Mouse (Mus musculus) forebrain, embryonic 15.5 days (tissue): ENCODE data around the gene Nbr1. TPM values are rescaled to one million over a fixed set of nuclear protein-coding genes. Genes with fewer than 3 reads are reported as not detected.

ENCODE experiments used
- ATAC-seq: fragments of 200-750 bp; cut with Nextera tagmentation; replicated peaks from 2 replicates; pipeline ENCODE4 v1.8.0; 2017; ENCODE audit warnings: mild to moderate bottlenecking, moderate TSS enrichment, moderate library complexity
- H3K27ac ChIP-seq: fragments of 300-500 bp; sonication (generic); replicated peaks from 2 replicates; pipeline ENCODE4 v1.5.1; 2015; ENCODE audit warnings: mild to moderate bottlenecking, inconsistent platforms
- H3K27me3 ChIP-seq: fragments of 300-500 bp; sonication (generic); 2 replicates; pipeline ENCODE4 v1.6.1; 2015; ENCODE audit warnings: inconsistent platforms
- H3K36me3 ChIP-seq: fragments of 300-500 bp; sonication (generic); 2 replicates; pipeline ENCODE4 v1.6.1; 2015; ENCODE audit warnings: mild to moderate bottlenecking, inconsistent platforms
- H3K4me1 ChIP-seq: fragments of 300-500 bp; sonication (generic); 2 replicates; pipeline ENCODE4 v1.6.1; 2015; ENCODE audit warnings: inconsistent platforms
- H3K4me2 ChIP-seq: fragments of 300-500 bp; sonication (generic); replicated peaks from 2 replicates; pipeline ENCODE4 v1.6.1; 2015; ENCODE audit warnings: mild to moderate bottlenecking, inconsistent platforms
- H3K4me3 ChIP-seq: fragments of 300-500 bp; sonication (generic); 2 replicates; pipeline ENCODE4 v1.5.1; 2015; ENCODE audit warnings: mild to moderate bottlenecking, inconsistent platforms
- H3K9ac ChIP-seq: fragments of 300-500 bp; sonication (generic); replicated peaks from 2 replicates; pipeline ENCODE4 v1.6.1; 2015; ENCODE audit warnings: mild to moderate bottlenecking, inconsistent platforms
- H3K9me3 ChIP-seq: fragments of 300-500 bp; sonication (generic); 2 replicates; pipeline ENCODE4 v1.6.1; 2016; ENCODE audit warnings: inconsistent platforms
- WGBS: fragments of 180-500 bp; shearing (Covaris S2); methylation state at CpG from one replicate; pipeline ENCODE4 v1.1.7; 2015; ENCODE audit warnings: mixed read lengths; 5-methylcytosine and 5-hydroxymethylcytosine counted together
- polyA plus RNA-seq: library from polyadenylated mRNA; unstranded; fragments of >200 nt; fragmentation: Nextera tagmentation; extraction: Ambion mirVana; gene quantifications from 2 replicates; pipeline ENCODE4 v1.2.1, GENCODE M21; 2015

Nbr1 gene
- 116 and 130 TPM in 2 replicates for polyA plus RNA-seq

- peaks cover 41% of the 10 kb centered on the region for H3K4me1 ChIP-seq
- peak within 1 kb of the TSS; percentile 65 for H3K4me2 ChIP-seq
- ATAC-seq = peak; percentile 81
- peak within 1 kb of the TSS; percentile 84 for H3K4me3 ChIP-seq
- no peaks in the 10 kb centered on the region for H3K9me3 ChIP-seq
- peak within 1 kb of the TSS; percentile 73 for H3K9ac ChIP-seq
- WGBS = under 1% methylated on average over 43 of the region's 43 CpGs
- no peaks in the 10 kb centered on the region for H3K27me3 ChIP-seq
- 0 out of 2 replicates have a peak, but pooled peaks cover 4% of the 10 kb centered on the region for H3K36me3 ChIP-seq
- H3K27ac ChIP-seq = peak within 1 kb of the TSS; percentile 98
Measured at GRCm38 (mm10) chr11:101551751-101552475, at the start of gene Nbr1, which contains the start of gene Brca1. TSS of gene Nbr1 (plus strand) at chr11:101552149. TSS of gene Brca1 (minus strand) at chr11:101551955.

GRCm38 (mm10) chr11:101506269-101506780 is 45.6 kb upstream of the Nbr1 start:
- Histone ChIP-seq H3K4me1 (no peaks in the 10 kb centered on the region), H3K4me2 (no peak overlapping the region), H3K27ac (peak overlapping the region; percentile 53), H3K9ac (no peak overlapping the region), H3K36me3 (peaks cover 2% of the 10 kb centered on the region; the same call in 1 of the 2 replicates), H3K9me3 (no peaks in the 10 kb centered on the region), H3K4me3 (no peak overlapping the region), H3K27me3 (no peaks in the 10 kb centered on the region)
- 55% methylated on average over 5 of the region's 5 CpGs for WGBS
- ATAC-seq = 0 out of 2 replicates have a peak, but pooled peaks have one; percentile 64

GRCm38 (mm10) chr11:101507090-101507489 is 44.9 kb upstream of the Nbr1 start:
- no peak overlapping the region for H3K4me2 ChIP-seq
- no peaks in the 10 kb centered on the region for H3K27me3 ChIP-seq
- no peak overlapping the region for H3K9ac ChIP-seq
- H3K27ac ChIP-seq = peak overlapping the region; percentile 53
- no peak for ATAC-seq
- WGBS = 92% methylated on average over 7 of the region's 7 CpGs
- H3K4me1 ChIP-seq = no peaks in the 10 kb centered on the region
- peaks cover 3% of the 10 kb centered on the region; the same call in 1 of the 2 replicates for H3K36me3 ChIP-seq
- H3K9me3 ChIP-seq = no peaks in the 10 kb centered on the region
- no peak overlapping the region for H3K4me3 ChIP-seq

- no peak overlapping the region for H3K9ac ChIP-seq
- H3K4me2 ChIP-seq = no peak overlapping the region
- H3K4me1 ChIP-seq = no peaks in the 10 kb centered on the region
- no peak for ATAC-seq
- peaks cover 2% of the 10 kb centered on the region; the same call in 1 of the 2 replicates for H3K36me3 ChIP-seq
- no peak overlapping the region for H3K4me3 ChIP-seq
- no peak overlapping the region for H3K27ac ChIP-seq
- H3K9me3 ChIP-seq = no peaks in the 10 kb centered on the region
- no peaks in the 10 kb centered on the region for H3K27me3 ChIP-seq
- 75% methylated on average over 5 of the region's 5 CpGs for WGBS
Measured at GRCm38 (mm10) chr11:101518937-101519336, 33.0 kb upstream of the Nbr1 start.

- Histone ChIP-seq H3K4me2 (no peak overlapping the region), H3K27me3 (no peaks in the 10 kb centered on the region), H3K4me3 (no peak overlapping the region), H3K9ac (no peak overlapping the region), H3K4me1 (no peaks in the 10 kb centered on the region; the same call in 1 of the 2 replicates), H3K27ac (no peak overlapping the region), H3K9me3 (no peaks in the 10 kb centered on the region), H3K36me3 (no peaks in the 10 kb centered on the region)
- ATAC-seq = no peak
- 89% methylated on average over 6 of the region's 6 CpGs for WGBS
Measured at GRCm38 (mm10) chr11:101519364-101519763, 32.6 kb upstream of the Nbr1 start.

GRCm38 (mm10) chr11:101524446-101524845 is 27.5 kb upstream of the Nbr1 start:
- no peak overlapping the region for H3K9ac ChIP-seq

GRCm38 (mm10) chr11:101525056-101525455 is 26.9 kb upstream of the Nbr1 start:
- Histone ChIP-seq H3K9ac (no peak overlapping the region), H3K9me3 (no peaks in the 10 kb centered on the region), H3K4me2 (no peak overlapping the region), H3K27me3 (no peaks in the 10 kb centered on the region), H3K27ac (peak overlapping the region; percentile 73), H3K4me1 (peaks cover 22% of the 10 kb centered on the region), H3K36me3 (no peaks in the 10 kb centered on the region), H3K4me3 (no peak overlapping the region)
- WGBS = 53% methylated on average over 10 of the region's 10 CpGs
- ATAC-seq = no peak

More at GRCm38 (mm10) chr11:101524446-101524845, 27.5 kb upstream of the Nbr1 start:
- 94% methylated on average over 8 of the region's 8 CpGs for WGBS
- no peak overlapping the region for H3K4me2 ChIP-seq
- H3K36me3 ChIP-seq = no peaks in the 10 kb centered on the region
- H3K27me3 ChIP-seq = no peaks in the 10 kb centered on the region
- peak overlapping the region; percentile 73 for H3K27ac ChIP-seq
- H3K4me3 ChIP-seq = no peak overlapping the region
- peaks cover 22% of the 10 kb centered on the region for H3K4me1 ChIP-seq
- H3K9me3 ChIP-seq = no peaks in the 10 kb centered on the region
- no peak for ATAC-seq

GRCm38 (mm10) chr11:101525936-101526595 is 25.9 kb upstream of the Nbr1 start:
- H3K9me3 ChIP-seq = no peaks in the 10 kb centered on the region
- H3K36me3 ChIP-seq = no peaks in the 10 kb centered on the region
- peak overlapping the region; percentile 73 for H3K27ac ChIP-seq
- H3K4me2 ChIP-seq = no peak overlapping the region
- peaks cover 22% of the 10 kb centered on the region for H3K4me1 ChIP-seq
- H3K4me3 ChIP-seq = no peak overlapping the region
- ATAC-seq = peak; percentile 74
- WGBS = 61% methylated on average over 9 of the region's 9 CpGs
- H3K27me3 ChIP-seq = no peaks in the 10 kb centered on the region
- no peak overlapping the region for H3K9ac ChIP-seq

- no peak overlapping the region for H3K9ac ChIP-seq
- no peak overlapping the region for H3K4me2 ChIP-seq
- H3K36me3 ChIP-seq = no peaks in the 10 kb centered on the region
- peak overlapping the region; percentile 68 for H3K27ac ChIP-seq
- no peak for ATAC-seq
- no peak overlapping the region for H3K4me3 ChIP-seq
- H3K9me3 ChIP-seq = no peaks in the 10 kb centered on the region
- no peaks in the 10 kb centered on the region for H3K27me3 ChIP-seq
- 72% methylated on average over 4 of the region's 4 CpGs for WGBS
- H3K4me1 ChIP-seq = peaks cover 22% of the 10 kb centered on the region
Measured at GRCm38 (mm10) chr11:101526686-101527085, 25.3 kb upstream of the Nbr1 start.

GRCm38 (mm10) chr11:101543533-101543932 is 8.4 kb upstream of the Nbr1 start:
- H3K36me3 ChIP-seq = no peaks in the 10 kb centered on the region
- no peak overlapping the region for H3K4me3 ChIP-seq
- 82% methylated on average over 9 of the region's 9 CpGs for WGBS
- H3K27ac ChIP-seq = no peak overlapping the region
- peaks cover 12% of the 10 kb centered on the region for H3K4me1 ChIP-seq
- H3K9me3 ChIP-seq = no peaks in the 10 kb centered on the region
- H3K9ac ChIP-seq = no peak overlapping the region
- ATAC-seq = no peak
- H3K4me2 ChIP-seq = no peak overlapping the region
- no peaks in the 10 kb centered on the region for H3K27me3 ChIP-seq

- H3K9me3 ChIP-seq = no peaks in the 10 kb centered on the region
- peaks cover 12% of the 10 kb centered on the region for H3K4me1 ChIP-seq
- no peak overlapping the region for H3K27ac ChIP-seq
- 78% methylated on average over 1 of the region's 1 CpGs for WGBS
- no peak overlapping the region for H3K9ac ChIP-seq
- peak; percentile 71 for ATAC-seq
- no peak overlapping the region for H3K4me3 ChIP-seq
- H3K4me2 ChIP-seq = no peak overlapping the region
- H3K36me3 ChIP-seq = no peaks in the 10 kb centered on the region
- no peaks in the 10 kb centered on the region for H3K27me3 ChIP-seq
Measured at GRCm38 (mm10) chr11:101544132-101544531, 7.8 kb upstream of the Nbr1 start.

GRCm38 (mm10) chr11:101548526-101548925 is 3.4 kb upstream of the Nbr1 start:
- Histone ChIP-seq H3K9ac (no peak overlapping the region), H3K27me3 (no peaks in the 10 kb centered on the region), H3K4me2 (no peak overlapping the region), H3K27ac (no peak overlapping the region), H3K36me3 (no peaks in the 10 kb centered on the region), H3K4me3 (no peak overlapping the region), H3K4me1 (peaks cover 24% of the 10 kb centered on the region), H3K9me3 (no peaks in the 10 kb centered on the region)
- no peak for ATAC-seq
